Mouse (Mus musculus) myocyte (in vitro differentiated cells): ENCODE data around the gene Acadm. TPM values are rescaled to one million over a fixed set of nuclear protein-coding genes. Genes with fewer than 3 reads are reported as not detected.

ENCODE experiments used
- H3K27me3 ChIP-seq: one replicate; pipeline ENCODE4 v1.6.1; 2011; ENCODE audit not compliant: control insufficient read depth, insufficient read depth, insufficient read length
- H3K36me3 ChIP-seq: one replicate; pipeline ENCODE4 v1.6.1; 2011; ENCODE audit not compliant: control insufficient read depth, insufficient read depth
- H3K4me2 ChIP-seq: one replicate; pipeline ENCODE4 v1.6.1; 2011; ENCODE audit warnings: low read depth, control low read depth
- H3K4me3 ChIP-seq: one replicate; pipeline ENCODE4 v1.5.1; 2011; ENCODE audit warnings: mild to moderate bottlenecking, control low read depth, moderate library complexity
- H3K79me2 ChIP-seq: one replicate; pipeline ENCODE4 v1.6.1; 2011; ENCODE audit not compliant: control insufficient read depth, insufficient read depth
- H3ac ChIP-seq: one replicate; pipeline ENCODE4 v1.6.1; 2011; ENCODE audit not compliant: control insufficient read depth, insufficient read length
- CEBPB ChIP-seq: IDR thresholded peaks from 2 replicates; pipeline ENCODE4 v1.6.1; 2011; ENCODE audit warnings: mild to moderate bottlenecking, moderate library complexity; ENCODE audit not compliant: poor library complexity, insufficient read depth, severe bottlenecking
- E2F4 ChIP-seq: IDR thresholded peaks from one replicate; pipeline ENCODE4 v1.6.1; 2011; ENCODE audit warnings: mild to moderate bottlenecking, control low read depth, moderate library complexity; ENCODE audit not compliant: insufficient read depth
- MAX ChIP-seq: IDR thresholded peaks from one replicate; pipeline ENCODE4 v1.6.1; 2011; ENCODE audit warnings: low read depth, mild to moderate bottlenecking, control low read depth
- MYOD1 ChIP-seq, 3 experiments: IDR thresholded peaks; one replicate each; pipeline ENCODE4 v1.6.1; 2011; ENCODE audit warnings: control low read depth in 2 of 3, low read depth in 2 of 3, mild to moderate bottlenecking in 2 of 3, moderate library complexity in 1 of 3; ENCODE audit not compliant: insufficient read length in 2 of 3, control insufficient read depth in 1 of 3
- MYOG ChIP-seq, 3 experiments: IDR thresholded peaks; one replicate each; pipeline ENCODE4 v1.6.1; 2011; ENCODE audit warnings: control low read depth in 2 of 3, low read depth in 2 of 3, mild to moderate bottlenecking in 2 of 3; ENCODE audit not compliant: insufficient read length in 2 of 3, control insufficient read depth in 1 of 3, insufficient read depth in 1 of 3
- POLR2A ChIP-seq: IDR thresholded peaks from one replicate; pipeline ENCODE4 v1.6.1; 2011; ENCODE audit warnings: low read depth, mild to moderate bottlenecking, control low read depth, moderate library complexity; ENCODE audit not compliant: insufficient read length
- POLR2AphosphoS2 ChIP-seq: IDR thresholded peaks from one replicate; pipeline ENCODE4 v1.6.1; 2011; ENCODE audit warnings: low read depth, control low read depth; ENCODE audit not compliant: insufficient read length
- REST ChIP-seq: IDR thresholded peaks from one replicate; pipeline ENCODE4 v1.6.1; 2011; ENCODE audit warnings: mild to moderate bottlenecking, control low read depth, moderate library complexity; ENCODE audit not compliant: insufficient read depth, insufficient read length
- SRF ChIP-seq: IDR thresholded peaks from one replicate; pipeline ENCODE4 v1.6.1; 2011; ENCODE audit warnings: low read depth; ENCODE audit not compliant: control insufficient read depth, insufficient read length
- TCF12 ChIP-seq: IDR thresholded peaks from one replicate; pipeline ENCODE4 v1.6.1; 2011; ENCODE audit warnings: mild to moderate bottlenecking, control low read depth; ENCODE audit not compliant: poor library complexity, insufficient read depth, severe bottlenecking
- TCF3 ChIP-seq: IDR thresholded peaks from one replicate; pipeline ENCODE4 v1.6.1; 2011; ENCODE audit warnings: low read depth, control low read depth; ENCODE audit not compliant: insufficient read length
- USF1 ChIP-seq: IDR thresholded peaks from one replicate; pipeline ENCODE4 v1.6.1; 2011; ENCODE audit warnings: low read depth, mild to moderate bottlenecking, control low read depth, moderate library complexity
- polyA plus RNA-seq: library from polyadenylated mRNA; unstranded; fragments of >200 nt; fragmentation: generic; extraction: Trizol; gene quantifications from one replicate; pipeline ENCODE4 v1.2.1, GENCODE M21; 2012; ENCODE audit warnings: missing spikeins

Acadm gene
- polyA plus RNA-seq, 1 experiment: 36.8 TPM

- H3ac ChIP-seq: no peak overlapping the region
- H3K4me2 ChIP-seq: no peak overlapping the region
- no peak overlapping the region for H3K4me3 ChIP-seq
- TF ChIP-seq TCF12: no peak
- TF ChIP-seq SRF: no peak
- TF ChIP-seq POLR2A: no peak
- no peak for TF ChIP-seq POLR2AphosphoS2
- TF ChIP-seq MYOG (IDR thresholded peaks at IDR 0.05; ENCODE audit: control insufficient read depth in 1 of 3, insufficient read depth in 1 of 3, insufficient read length in 2 of 3, low read depth in 2 of 3): no peak
- TF ChIP-seq TCF3: no peak
- no peak for TF ChIP-seq E2F4
- TF ChIP-seq MYOD1 (IDR thresholded peaks at IDR 0.05; ENCODE audit: control insufficient read depth in 1 of 3, insufficient read length in 2 of 3, low read depth in 2 of 3): no peak
- H3K79me2 ChIP-seq: no peaks in the 10 kb centered on the region
- H3K36me3 ChIP-seq: no peaks in the 10 kb centered on the region
- peaks cover 24% of the 10 kb centered on the region for H3K27me3 ChIP-seq
These were observed 30.6 kb upstream of the Acadm start for GRCm38 (mm10) chr3:153975060-153975459.

DNA sequence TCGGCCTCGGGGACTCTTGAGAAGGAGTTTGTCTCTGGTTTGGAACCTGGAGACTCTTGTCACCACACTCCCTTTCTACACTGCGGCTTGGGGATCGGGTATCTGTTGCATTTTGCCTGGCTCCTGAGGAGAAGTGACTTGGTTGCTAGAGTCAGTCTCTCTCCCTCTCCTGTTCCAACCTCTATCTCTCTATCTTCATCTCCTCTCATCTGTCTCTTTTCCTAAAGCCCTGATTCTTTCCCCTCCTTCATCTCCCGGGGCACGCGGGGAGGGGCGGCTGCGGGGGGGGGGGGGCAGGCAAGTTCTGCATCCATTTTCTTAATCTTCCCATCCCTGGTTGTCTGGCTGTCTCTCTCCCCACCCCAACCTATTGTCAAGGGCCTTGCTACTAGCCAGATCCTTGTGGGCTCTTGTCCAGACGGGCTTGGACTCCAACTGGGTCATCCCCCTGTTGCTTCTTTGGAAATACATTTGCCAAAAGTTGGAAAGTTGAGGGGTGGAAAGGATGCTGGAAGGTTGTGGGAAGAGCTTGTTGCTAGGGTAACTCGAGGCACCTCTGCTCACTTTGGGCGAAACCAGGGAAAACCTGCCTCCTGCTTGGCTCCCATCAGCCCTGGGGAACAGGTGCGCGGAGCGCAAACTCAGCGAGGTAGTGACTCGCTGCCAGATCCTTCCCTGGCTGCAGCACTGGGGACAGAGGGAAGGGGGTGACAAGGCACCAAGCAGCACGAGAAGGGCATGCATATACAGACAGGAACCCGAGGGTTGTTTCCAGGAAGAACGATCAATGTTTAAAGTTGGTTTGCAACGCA lies 29.7 kb upstream of the Acadm start:
- no peak for TF ChIP-seq REST
- TF ChIP-seq POLR2A: no peak
- no peak for TF ChIP-seq TCF3
- no peak for TF ChIP-seq POLR2AphosphoS2
- TF ChIP-seq CEBPB: no peak
- TF ChIP-seq SRF: no peak
- no peak for TF ChIP-seq TCF12
- TF ChIP-seq MYOG (IDR thresholded peaks at IDR 0.05; ENCODE audit: control insufficient read depth in 1 of 3, insufficient read depth in 1 of 3, insufficient read length in 2 of 3, low read depth in 2 of 3): no peak
- no peak for TF ChIP-seq MAX
- TF ChIP-seq MYOD1 (IDR thresholded peaks at IDR 0.05; ENCODE audit: control insufficient read depth in 1 of 3, insufficient read length in 2 of 3, low read depth in 2 of 3): no peak
- no peak for TF ChIP-seq USF1
- no peak for TF ChIP-seq E2F4
- no peak overlapping the region for H3K4me3 ChIP-seq
- no peaks in the 10 kb centered on the region for H3K36me3 ChIP-seq
- no peaks in the 10 kb centered on the region for H3K79me2 ChIP-seq
- H3K4me2 ChIP-seq: no peak overlapping the region
- no peak overlapping the region for H3ac ChIP-seq
- peaks cover 24% of the 10 kb centered on the region for H3K27me3 ChIP-seq

DNA sequence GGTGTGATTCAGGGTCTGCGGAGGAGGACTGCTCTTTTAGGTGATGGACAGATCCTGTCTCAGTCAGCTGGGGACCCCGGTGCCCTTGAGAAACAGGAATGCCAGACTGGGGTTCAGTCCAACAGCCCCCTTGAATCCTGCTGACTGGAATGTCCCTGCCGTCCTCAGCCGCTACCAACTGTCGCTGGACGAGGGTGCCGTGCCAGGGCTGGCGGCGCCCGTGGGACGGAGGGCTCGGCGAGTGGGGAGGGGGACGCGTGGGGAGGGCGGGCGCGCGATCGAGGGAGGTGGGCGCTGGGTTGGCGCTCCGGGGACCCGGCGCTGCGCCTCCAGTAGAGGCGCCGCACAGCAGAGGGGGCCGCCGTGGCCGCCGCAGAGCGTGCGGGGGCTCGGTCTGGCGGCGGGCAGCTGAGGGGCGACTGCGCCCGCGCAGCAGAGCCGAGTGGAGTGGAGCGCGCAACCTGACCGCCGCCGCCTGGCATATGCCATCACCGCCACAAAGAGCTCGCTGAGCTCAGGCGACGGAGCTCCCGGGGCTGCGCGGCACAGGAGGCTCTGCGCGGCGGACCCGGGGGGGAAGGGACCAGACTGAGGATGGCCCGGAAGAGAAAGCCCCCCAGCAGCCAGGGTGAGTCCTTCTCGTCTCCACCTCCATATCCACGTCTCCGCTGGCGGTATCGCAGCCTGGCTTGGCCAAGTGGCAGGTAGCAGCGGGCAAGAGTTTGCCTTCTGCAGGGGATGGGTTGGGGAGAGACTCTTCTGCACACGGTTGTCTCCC lies 28.9 kb upstream of the Acadm start, which contains the start of gene Slc44a5:
Gene Slc44a5, plus strand, starts transcription at position 266 of the 778 bp plus-strand sequence.
- Histone ChIP-seq H3K4me2 (no peak within 1 kb of the TSS), H3K4me3 (no peak within 1 kb of the TSS), H3ac (no peak within 1 kb of the TSS), H3K36me3 (no peaks in the 10 kb centered on the region), H3K79me2 (no peaks in the 10 kb centered on the region), H3K27me3 (peaks cover 24% of the 10 kb centered on the region)
- TF ChIP-seq CEBPB (no peak), SRF (no peak), MAX (no peak), MYOG (IDR thresholded peaks at IDR 0.05; ENCODE audit: control insufficient read depth in 1 of 3, insufficient read depth in 1 of 3, insufficient read length in 2 of 3, low read depth in 2 of 3) (no peak), E2F4 (no peak), MYOD1 (IDR thresholded peaks at IDR 0.05; ENCODE audit: control insufficient read depth in 1 of 3, insufficient read length in 2 of 3, low read depth in 2 of 3) (no peak), REST (no peak), POLR2AphosphoS2 (no peak), USF1 (no peak), POLR2A (no peak), TCF3 (no peak), TCF12 (no peak)

DNA sequence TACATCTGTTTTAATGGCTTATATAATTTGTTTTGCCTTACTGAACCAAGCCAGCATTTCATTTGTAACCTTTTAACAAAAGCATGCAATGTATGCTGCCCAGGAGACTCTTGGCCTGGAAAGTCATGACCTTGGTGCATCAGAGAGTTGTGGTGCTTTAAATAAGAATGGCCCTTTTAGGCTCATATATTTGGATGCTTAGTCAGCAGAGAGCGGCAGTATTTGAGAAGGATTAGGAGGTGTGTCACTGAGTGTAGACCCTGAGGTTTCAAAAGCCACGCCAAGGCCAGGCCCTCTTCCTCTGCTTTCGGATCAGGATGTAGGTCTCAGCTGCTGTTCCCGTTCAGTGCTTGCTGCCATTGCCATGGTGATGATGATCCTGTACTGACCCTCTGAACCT lies 25.0 kb upstream of the Acadm start:
- no peak for TF ChIP-seq MAX
- no peak for TF ChIP-seq TCF3
- no peak for TF ChIP-seq SRF
- TF ChIP-seq POLR2AphosphoS2: no peak
- no peak for TF ChIP-seq REST
- no peak for TF ChIP-seq TCF12
- TF ChIP-seq MYOG (IDR thresholded peaks at IDR 0.05; ENCODE audit: control insufficient read depth in 1 of 3, insufficient read depth in 1 of 3, insufficient read length in 2 of 3, low read depth in 2 of 3): no peak
- TF ChIP-seq CEBPB: no peak
- no peak for TF ChIP-seq USF1
- TF ChIP-seq E2F4: no peak
- Histone ChIP-seq H3K36me3 (no peaks in the 10 kb centered on the region), H3K4me2 (no peak overlapping the region), H3K79me2 (no peaks in the 10 kb centered on the region), H3K4me3 (no peak overlapping the region), H3ac (no peak overlapping the region), H3K27me3 (peaks cover 15% of the 10 kb centered on the region)
